Mouse (Mus musculus): ENCODE data around the gene Traf1.

DNA sequence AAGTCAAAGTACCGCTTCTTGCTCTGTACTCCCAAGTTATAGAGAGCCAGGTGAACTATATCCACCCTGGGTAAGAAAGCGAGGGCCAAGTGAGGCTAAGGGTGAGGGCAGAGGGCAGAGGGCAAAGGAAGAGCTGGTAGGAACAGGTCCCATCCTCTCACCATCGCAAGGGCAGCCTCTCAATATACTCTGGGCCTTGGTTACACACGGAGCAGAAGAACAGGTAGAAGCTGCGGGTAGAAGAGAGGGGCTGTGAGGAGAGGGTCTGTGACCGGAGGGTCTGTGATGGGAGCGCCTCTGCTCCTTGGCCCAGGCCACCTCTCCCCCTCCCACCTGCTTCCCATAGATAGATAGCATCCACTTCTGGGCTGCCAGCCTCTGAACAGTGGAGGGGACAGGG, 58.4 kb downstream of the Traf1 start:
- TF ChIP-seq CTCF (IDR thresholded peaks at IDR 0.05; ENCODE audit: extremely low read depth, insufficient read depth, low read length) (no peak), POLR2A (IDR thresholded peaks at IDR 0.05; ENCODE audit: extremely low read depth, insufficient read depth, low read length) (no peak)

Measured in cortical plate, adult 2 months (tissue).